Mouse (Mus musculus) spleen, adult 2 months (tissue): ENCODE measurements around the gene Eif2d.

Source experiments
- CTCF ChIP-seq: fragments of 200-500 bp; IDR thresholded peaks from 2 replicates; pipeline ENCODE4 v1.5.1; 2011; ENCODE audit warnings: mild to moderate bottlenecking, inconsistent platforms; ENCODE audit not compliant: insufficient read depth, insufficient read length, insufficient replicate concordance; ENCODE audit errors: extremely low read depth
- POLR2A ChIP-seq: fragments of 200-500 bp; IDR thresholded peaks from 2 replicates; pipeline ENCODE4 v1.6.1; 2011; ENCODE audit warnings: low read depth, low read length, inconsistent platforms

DNA sequence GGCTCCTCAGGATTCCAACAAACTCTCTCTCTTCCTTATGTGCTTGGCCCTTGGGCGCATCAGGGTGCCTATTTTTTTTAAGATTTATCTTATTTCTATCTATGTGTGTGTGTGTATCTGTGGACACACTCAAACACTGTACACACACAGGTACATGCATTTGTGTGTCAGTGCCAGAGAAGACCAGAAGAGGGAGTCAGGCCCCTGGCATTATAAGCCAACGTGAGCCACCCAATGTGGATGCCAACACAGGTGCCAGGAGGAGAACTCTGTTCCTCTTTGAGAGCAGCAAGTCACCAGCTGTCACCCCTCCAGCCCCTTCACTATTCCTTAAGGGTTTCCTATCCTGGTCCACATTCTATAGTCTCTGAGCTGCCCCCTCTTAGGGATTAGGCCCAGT lies 34.0 kb upstream of the Eif2d start:
- TF ChIP-seq POLR2A, result no peak
- peak; percentile 67; the same call in 1 of the 2 replicates for TF ChIP-seq CTCF
